Mouse (Mus musculus): ENCODE measurements around the gene Gpr84. TPM values are rescaled to one million over a fixed set of nuclear protein-coding genes. Genes with fewer than 3 reads are reported as not detected.

Gpr84 gene
- total RNA-seq (2015) (1.8 and 3.4 TPM in 2 replicates), total RNA-seq (2017) (1.8 and 2.3 TPM in 2 replicates)

DNA sequence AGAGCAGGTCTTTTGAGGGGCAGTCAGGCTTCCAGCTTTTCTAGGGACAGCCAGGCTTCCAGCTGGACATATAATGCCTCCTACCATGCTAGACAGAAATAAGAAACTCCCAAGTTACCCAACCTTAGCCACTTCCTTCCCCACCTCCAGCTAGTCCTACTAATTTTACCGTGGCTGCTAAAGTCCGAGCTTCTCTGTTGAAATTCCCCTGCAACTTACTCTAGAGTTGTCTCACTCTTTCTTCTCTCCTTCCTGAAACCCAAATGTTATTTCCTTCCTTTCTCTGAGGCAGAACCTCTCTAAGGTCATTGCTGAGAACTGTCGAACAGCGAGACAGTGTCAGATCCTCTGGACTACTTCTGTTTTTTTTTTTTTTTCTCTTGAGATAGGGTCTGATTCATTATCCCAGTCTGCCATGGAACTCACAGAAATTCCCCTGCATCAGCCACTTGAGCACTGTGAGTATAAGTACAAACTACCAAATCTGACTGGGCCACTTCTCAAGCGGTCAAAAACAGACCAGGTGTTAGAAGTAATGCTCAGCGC is at the start of gene Gpr84:
Gene Gpr84 (minus strand): TSS at position 248 of the 546 bp plus-strand sequence.
- peak; percentile 37 for ATAC-seq (replicated peaks; ENCODE audit: poor library complexity)

DNA sequence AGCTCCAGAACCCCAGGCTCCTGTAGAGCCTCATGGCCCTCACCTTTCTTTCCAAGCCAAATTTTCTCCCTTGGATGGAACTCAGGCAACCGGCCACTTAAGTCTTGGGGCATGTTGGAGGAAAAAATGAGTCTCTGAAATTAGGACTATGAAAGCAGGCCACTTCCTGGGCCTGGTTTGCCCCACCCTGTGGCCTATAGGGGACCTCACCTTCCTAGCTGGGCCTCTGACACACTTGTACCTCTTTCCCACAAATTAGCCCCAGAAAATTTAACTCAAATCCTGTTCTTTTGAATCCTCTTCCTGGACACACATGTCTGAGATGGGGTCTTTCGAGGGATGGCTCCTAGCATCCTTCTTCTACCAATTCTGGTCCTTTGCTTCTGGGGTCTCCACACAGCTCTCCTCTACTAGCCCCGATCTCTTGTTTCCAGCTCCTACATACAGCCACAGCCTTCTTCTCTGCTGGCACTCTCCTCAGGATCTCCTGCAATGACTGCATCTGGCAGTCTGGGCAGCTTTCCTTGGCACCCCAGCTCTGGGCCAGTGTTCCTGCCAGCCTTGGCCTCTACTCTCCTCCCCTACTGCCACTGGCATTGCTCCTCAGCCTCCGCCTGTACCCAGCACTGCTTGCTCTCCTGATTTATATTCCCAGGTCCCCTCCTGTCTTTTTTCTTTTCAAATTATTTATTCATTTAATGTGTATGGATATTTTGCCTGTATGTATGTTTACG is 49.6 kb upstream of the Gpr84 start:
- no peak for ATAC-seq (replicated peaks; ENCODE audit: poor library complexity)

- ATAC-seq (replicated peaks; ENCODE audit: poor library complexity) = no peak
These were observed 48.7 kb upstream of the Gpr84 start for GRCm38 (mm10) chr15:103359122-103359510.

GRCm38 (mm10) chr15:103358278-103359121 is 48.1 kb upstream of the Gpr84 start:
- ATAC-seq (replicated peaks; ENCODE audit: poor library complexity) = no peak

- no peak for ATAC-seq (replicated peaks; ENCODE audit: poor library complexity)
These were observed 47.4 kb upstream of the Gpr84 start for GRCm38 (mm10) chr15:103357817-103358216.

- ATAC-seq (replicated peaks; ENCODE audit: poor library complexity) = no peak
These were observed 45.7 kb upstream of the Gpr84 start for GRCm38 (mm10) chr15:103356130-103356529.

DNA sequence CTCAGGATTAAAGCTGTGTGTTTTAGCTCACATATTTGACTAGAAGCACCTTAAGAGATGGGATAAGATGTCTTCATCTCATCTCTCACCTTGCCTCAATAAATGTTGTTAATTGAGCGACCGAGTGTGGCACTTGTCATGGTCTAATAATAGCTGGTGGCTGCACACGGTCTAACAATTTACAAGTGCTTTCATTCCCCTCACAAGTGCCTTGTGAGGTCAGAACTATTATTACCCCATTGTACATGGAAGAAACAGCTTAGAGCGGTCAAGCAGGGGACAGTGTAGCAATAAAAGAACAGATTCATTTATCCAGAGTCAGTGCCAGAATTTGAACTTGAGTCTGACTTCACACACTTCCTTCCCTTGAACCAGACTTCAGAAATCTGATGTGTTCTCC is 45.0 kb upstream of the Gpr84 start:
- no peak for ATAC-seq (replicated peaks; ENCODE audit: poor library complexity)

GRCm38 (mm10) chr15:103354690-103355089 is 44.3 kb upstream of the Gpr84 start:
- no peak for ATAC-seq (replicated peaks; ENCODE audit: poor library complexity)

DNA sequence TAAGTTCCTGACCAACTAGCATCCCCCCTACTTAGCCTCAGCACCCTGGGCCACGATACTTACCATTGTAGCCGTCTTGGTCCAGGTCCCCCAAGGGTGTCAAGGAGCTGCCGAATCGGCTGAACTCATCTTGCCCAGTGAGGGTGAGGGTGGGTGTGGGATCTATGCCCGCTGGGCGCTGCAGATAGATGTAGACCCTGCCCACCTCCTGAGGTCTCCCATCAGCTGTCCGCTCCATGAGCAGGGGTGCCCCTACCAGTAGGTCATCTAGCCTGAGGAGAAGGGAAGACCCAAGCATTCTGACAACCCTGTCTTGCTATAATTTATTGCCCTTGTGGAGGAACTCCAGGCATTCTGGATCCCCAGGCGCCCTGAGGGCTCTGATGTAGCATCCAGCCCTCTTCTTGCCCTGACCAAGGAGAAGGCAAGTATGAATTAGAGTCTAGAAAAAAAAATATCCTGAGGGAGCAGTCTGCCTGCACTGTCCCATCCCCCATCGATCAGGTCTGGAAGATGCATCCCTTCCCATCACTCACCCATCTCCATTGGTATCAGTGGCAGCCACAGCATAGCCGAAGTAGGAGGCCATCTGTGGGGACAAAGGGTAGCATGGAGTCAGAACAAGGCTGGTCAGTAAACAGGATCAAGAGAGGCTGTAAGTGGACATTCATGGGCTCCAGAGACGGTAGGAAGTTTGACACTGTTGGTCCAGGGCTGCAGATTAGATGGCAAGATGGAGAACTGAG is 43.3 kb upstream of the Gpr84 start:
- no peak for ATAC-seq (replicated peaks; ENCODE audit: poor library complexity)

GRCm38 (mm10) chr15:103352856-103353255 is 42.4 kb upstream of the Gpr84 start:
- peak; percentile 87 for ATAC-seq (replicated peaks; ENCODE audit: poor library complexity)

- ATAC-seq (replicated peaks; ENCODE audit: poor library complexity) = peak; percentile 84
These were observed 36.9 kb upstream of the Gpr84 start for GRCm38 (mm10) chr15:103347275-103347684.

DNA sequence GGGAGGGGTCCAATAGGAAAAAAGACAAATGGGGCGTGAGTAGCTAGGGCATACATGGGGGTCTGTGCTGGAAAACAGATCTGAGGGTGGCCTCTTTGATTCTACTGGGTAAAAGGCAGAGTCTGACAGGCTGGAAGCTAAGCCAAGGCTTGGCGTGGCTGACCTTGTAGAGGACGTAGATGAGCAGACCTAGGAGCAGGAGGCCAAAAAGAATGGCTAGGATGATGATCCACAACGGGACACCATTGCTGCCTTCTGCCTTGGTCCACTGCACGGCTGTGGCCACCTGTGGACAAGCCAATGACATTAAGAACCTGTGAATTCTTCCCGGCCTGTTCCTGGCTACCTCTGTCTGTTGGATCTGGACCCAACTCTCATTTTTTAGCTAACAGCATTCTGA is 35.4 kb upstream of the Gpr84 start:
- ATAC-seq (replicated peaks; ENCODE audit: poor library complexity) = no peak

DNA sequence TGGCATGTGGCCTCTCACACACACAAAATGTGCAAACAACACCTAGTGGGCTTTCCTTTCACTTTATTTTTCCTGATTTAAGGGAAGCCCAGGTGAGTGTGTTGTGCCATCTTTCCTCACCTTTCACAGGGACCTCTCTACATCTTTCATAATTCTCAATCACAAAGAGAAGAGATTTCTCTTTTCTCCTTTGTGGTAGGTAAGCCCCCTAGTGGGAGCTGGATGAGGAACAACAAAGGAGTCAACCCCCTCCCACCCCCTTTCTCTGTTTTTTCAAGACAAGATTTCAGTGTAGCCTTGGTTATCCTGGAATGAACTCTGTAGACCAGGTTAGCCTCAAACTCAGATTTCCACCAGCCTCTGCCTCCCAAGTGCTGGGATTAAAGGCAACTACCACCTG is 33.1 kb upstream of the Gpr84 start:
- no peak for ATAC-seq (replicated peaks; ENCODE audit: poor library complexity)

GRCm38 (mm10) chr15:103343008-103343407 is 32.6 kb upstream of the Gpr84 start:
- ATAC-seq (replicated peaks; ENCODE audit: poor library complexity) = no peak

DNA sequence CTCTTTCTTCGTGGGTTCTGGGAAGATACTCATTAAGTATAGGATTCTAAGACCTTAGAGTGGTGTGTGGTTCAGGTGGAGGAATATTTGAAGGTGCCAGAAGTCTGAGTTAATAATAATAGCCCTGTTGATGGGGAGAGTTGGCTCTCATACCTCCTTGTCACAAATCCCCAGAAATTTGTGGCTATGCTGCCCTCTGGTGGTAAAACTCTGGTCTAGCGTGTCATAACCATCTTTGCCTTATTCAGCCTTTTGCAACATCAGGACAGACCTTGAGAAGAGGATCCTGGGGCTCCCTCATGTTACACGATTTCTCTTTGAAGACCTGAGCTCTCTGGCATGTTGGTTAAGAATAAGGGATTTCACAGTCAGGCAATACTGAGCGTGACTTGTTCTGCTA is 32.0 kb upstream of the Gpr84 start:
- ATAC-seq (replicated peaks; ENCODE audit: poor library complexity) = peak; percentile 49

GRCm38 (mm10) chr15:103341547-103341946 is 31.1 kb upstream of the Gpr84 start:
- no peak for ATAC-seq (replicated peaks; ENCODE audit: poor library complexity)

DNA sequence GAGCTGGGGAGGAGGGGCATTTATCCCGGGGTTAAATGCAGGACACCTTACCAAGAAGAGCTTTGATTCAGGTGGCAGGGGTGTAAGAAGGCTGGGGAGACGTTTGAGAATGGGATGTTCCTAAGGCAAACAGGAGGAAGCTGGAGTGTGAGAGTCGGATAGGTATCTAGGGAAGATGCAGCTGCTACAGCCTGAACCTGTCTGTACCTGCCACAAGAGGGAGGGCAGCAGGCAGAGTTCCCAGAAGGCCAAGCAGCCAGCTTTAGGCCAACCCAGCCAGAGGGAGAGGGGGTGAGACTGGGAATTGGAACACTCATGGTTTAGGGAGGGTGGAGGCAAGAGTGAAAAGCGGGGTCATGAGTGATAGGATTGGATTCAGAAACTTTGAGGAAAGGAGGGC is 30.4 kb upstream of the Gpr84 start:
- no peak for ATAC-seq (replicated peaks; ENCODE audit: poor library complexity)

DNA sequence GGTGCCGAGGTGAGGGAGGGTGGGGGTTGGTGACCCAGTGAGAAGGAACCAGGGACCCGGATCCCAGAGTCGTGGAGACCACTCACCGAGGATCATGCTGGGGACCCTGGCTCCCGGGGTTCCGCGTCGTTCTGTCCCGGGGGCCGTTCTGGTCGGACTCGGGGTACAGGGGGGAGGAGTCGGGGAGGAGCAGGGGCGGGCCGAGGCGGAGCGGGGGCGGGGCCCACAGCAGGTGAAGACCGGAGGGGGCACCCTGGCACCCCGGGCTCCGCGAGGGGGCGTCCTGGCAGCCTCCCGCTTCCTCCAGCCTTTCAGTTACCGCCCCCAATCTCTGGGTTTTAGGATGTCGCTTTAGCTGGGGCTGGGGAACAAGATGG is 29.5 kb upstream of the Gpr84 start, which contains the start of gene Zfp385a:
Gene Zfp385a (minus strand): TSS at position 133 of the 377 bp plus-strand sequence.
- ATAC-seq (replicated peaks; ENCODE audit: poor library complexity) = peak; percentile 58

GRCm38 (mm10) chr15:103339166-103339960 is 29.0 kb upstream of the Gpr84 start:
- ATAC-seq (replicated peaks; ENCODE audit: poor library complexity) = peak; percentile 68

DNA sequence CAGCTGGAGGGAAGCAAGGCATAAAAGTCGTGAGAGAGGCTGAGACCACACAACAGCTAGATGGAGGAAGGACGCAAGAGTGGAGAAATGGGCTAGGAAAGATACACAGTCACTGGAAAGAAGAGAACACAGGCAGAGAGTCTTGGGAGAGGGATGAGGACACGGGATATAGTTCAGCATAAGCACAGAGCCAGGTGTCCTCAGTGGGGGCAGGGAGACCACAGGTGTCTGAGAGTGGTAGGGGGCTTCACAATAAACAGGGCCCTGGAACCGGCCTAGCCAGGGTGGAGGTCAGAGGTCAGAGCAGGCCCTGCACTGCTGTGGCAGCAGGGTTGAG is 28.4 kb upstream of the Gpr84 start:
- no peak for ATAC-seq (replicated peaks; ENCODE audit: poor library complexity)
